Mouse (Mus musculus) heart, embryonic 15.5 days (tissue): ENCODE results near the gene Mettl26. TPM values are rescaled to one million over a fixed set of nuclear protein-coding genes. Genes with fewer than 3 reads are reported as not detected.

Experiments
- ATAC-seq: fragments of 200-750 bp; cut with Nextera tagmentation; replicated peaks from 2 replicates; pipeline ENCODE4 v1.8.0; 2017; ENCODE audit warnings: low read depth, moderate TSS enrichment; ENCODE audit not compliant: insufficient number of reproducible peaks, insufficient read depth, low FRiP score
- H3K27ac ChIP-seq: fragments of 300-500 bp; sonication (generic); 2 replicates; pipeline ENCODE4 v1.5.1; 2015; ENCODE audit warnings: mild to moderate bottlenecking, inconsistent platforms
- H3K27me3 ChIP-seq: fragments of 300-500 bp; sonication (generic); 2 replicates; pipeline ENCODE4 v1.6.1; 2015; ENCODE audit warnings: inconsistent platforms
- H3K36me3 ChIP-seq: fragments of 300-500 bp; sonication (generic); 2 replicates; pipeline ENCODE4 v1.6.1; 2015; ENCODE audit warnings: mild to moderate bottlenecking, inconsistent platforms
- H3K4me1 ChIP-seq: fragments of 300-500 bp; sonication (generic); replicated peaks from 2 replicates; pipeline ENCODE4 v1.6.1; 2015; ENCODE audit warnings: inconsistent platforms
- H3K4me2 ChIP-seq: fragments of 300-500 bp; sonication (generic); 2 replicates; pipeline ENCODE4 v1.6.1; 2015; ENCODE audit warnings: inconsistent platforms, mild to moderate bottlenecking, moderate library complexity
- H3K4me3 ChIP-seq: fragments of 300-500 bp; sonication (generic); 2 replicates; pipeline ENCODE4 v1.5.1; 2015; ENCODE audit warnings: mild to moderate bottlenecking, inconsistent platforms
- H3K9ac ChIP-seq: fragments of 300-500 bp; sonication (generic); 2 replicates; pipeline ENCODE4 v1.6.1; 2015; ENCODE audit warnings: mild to moderate bottlenecking, inconsistent platforms
- H3K9me3 ChIP-seq: fragments of 300-500 bp; sonication (generic); replicated peaks from 2 replicates; pipeline ENCODE4 v1.6.1; 2016; ENCODE audit warnings: inconsistent platforms
- WGBS: fragments of 180-500 bp; shearing (Covaris S2); methylation state at CpG from one replicate; pipeline ENCODE4 v1.1.7; 2015; ENCODE audit warnings: mixed read lengths; 5-methylcytosine and 5-hydroxymethylcytosine counted together
- polyA plus RNA-seq: library from polyadenylated mRNA; unstranded; fragments of >200 nt; fragmentation: Nextera tagmentation; extraction: Ambion mirVana; gene quantifications from 2 replicates; pipeline ENCODE4 v1.2.1, GENCODE M21; 2015

Mettl26 gene
- polyA plus RNA-seq, 1 experiment from 2014 or later, result 29.3 TPM

DNA sequence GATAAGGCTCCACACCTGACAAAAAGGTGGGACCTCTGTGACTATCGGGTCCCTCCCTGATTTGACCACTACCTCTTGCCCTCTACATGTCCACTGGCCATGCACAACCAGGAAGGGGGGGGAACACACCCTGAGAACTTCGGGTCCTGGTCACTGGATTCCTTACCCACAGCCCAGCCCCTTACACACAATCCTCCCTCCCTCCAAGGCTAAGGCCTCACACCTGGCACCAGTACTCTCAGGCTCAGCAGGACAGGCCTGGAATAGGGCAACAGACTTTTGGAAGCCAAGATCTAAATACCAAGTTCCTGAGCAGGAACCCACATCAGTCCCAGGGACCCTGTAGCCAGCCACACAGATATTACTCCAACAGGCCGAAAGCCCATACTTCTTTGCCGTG lies 36.0 kb upstream of the Mettl26 start:
- H3K4me3 ChIP-seq, result no peak overlapping the region
- no peak for ATAC-seq
- peaks cover 66% of the 10 kb centered on the region for H3K4me1 ChIP-seq
- H3K36me3 ChIP-seq, result peaks cover 46% of the 10 kb centered on the region
- H3K9me3 ChIP-seq, result no peaks in the 10 kb centered on the region
- no peak overlapping the region for H3K4me2 ChIP-seq
- H3K9ac ChIP-seq, result no peak overlapping the region
- no peaks in the 10 kb centered on the region for H3K27me3 ChIP-seq
- H3K27ac ChIP-seq, result no peak overlapping the region
- WGBS, result 75% methylated on average over 4 of the region's 4 CpGs

- Histone ChIP-seq H3K4me2 (no peak overlapping the region), H3K36me3 (peaks cover 46% of the 10 kb centered on the region), H3K4me3 (no peak overlapping the region), H3K27me3 (no peaks in the 10 kb centered on the region), H3K9me3 (no peaks in the 10 kb centered on the region), H3K27ac (no peak overlapping the region), H3K9ac (no peak overlapping the region), H3K4me1 (peaks cover 61% of the 10 kb centered on the region)
- ATAC-seq, result no peak
- WGBS, result 86% methylated on average over 14 of the region's 14 CpGs
Observed at GRCm38 (mm10) chr17:25839455-25840235, 35.2 kb upstream of the Mettl26 start.

DNA sequence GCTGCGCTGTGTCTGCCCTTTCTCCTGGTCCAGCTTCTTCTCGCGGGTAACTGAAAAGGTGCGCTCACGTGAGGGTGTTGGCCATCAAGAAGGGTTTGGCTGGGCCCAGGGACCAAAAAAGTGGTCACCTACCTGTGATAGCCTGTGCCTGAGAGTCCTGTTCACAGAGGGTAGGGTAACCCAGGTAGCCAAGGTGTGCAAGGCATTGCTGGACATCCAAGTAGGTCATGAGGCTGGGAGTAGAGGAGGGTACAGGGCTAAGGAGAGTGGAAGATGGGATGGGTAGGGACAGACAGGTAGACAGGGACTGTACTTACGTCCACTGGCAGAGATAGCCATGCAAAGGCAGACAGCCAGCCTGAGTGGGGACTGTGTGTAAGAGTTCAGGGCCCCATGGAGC lies 34.4 kb upstream of the Mettl26 start:
- 94% methylated on average over 6 of the region's 6 CpGs for WGBS
- H3K27me3 ChIP-seq, result no peaks in the 10 kb centered on the region
- H3K9me3 ChIP-seq, result no peaks in the 10 kb centered on the region
- no peak overlapping the region for H3K4me3 ChIP-seq
- H3K27ac ChIP-seq, result no peak overlapping the region
- no peak overlapping the region for H3K9ac ChIP-seq
- peaks cover 58% of the 10 kb centered on the region for H3K4me1 ChIP-seq
- ATAC-seq, result no peak
- H3K4me2 ChIP-seq, result no peak overlapping the region
- H3K36me3 ChIP-seq, result peaks cover 40% of the 10 kb centered on the region

DNA sequence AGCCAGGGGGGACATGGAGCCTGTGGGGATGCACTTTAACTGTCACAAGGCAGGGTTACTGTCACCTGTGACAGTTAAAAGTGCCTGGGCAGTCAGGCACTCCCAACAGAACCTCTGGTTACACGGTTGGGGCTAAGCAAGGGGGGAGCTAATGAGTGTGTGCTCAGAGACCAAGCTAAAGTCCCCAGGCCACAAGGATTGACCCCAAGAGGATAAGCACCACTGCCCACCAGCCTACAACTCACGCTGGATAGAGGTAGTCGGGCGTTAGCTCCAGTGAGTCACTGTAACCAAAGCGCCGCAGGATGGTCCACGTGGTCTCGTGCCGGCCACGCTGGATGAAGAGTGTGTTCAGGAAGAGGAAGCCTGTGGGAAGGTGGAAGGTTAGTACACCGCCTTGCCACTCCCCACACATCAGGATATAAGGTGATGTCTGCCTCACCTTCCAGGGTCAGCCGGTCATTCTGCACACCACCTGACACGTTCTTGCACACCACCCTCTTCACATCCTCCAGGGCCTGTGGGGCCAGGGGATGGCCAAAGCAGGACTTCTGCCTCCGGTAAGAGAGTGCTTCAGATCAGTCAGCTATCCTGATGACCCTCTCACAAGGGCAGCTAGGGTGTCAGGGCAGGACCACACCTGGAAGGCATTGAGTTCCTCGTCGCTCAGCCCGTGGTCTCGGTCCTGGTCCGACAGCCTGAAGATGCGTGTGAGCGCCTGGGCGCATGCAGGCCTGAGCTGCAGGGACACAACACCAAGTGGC lies 33.6 kb upstream of the Mettl26 start, which contains the start of gene Gm20683:
Gm20683 (minus strand) TSS at position 647 of the 764 bp plus-strand sequence.
- Histone ChIP-seq H3K4me1 (peaks cover 50% of the 10 kb centered on the region), H3K9me3 (no peaks in the 10 kb centered on the region), H3K9ac (no peak within 1 kb of the TSS), H3K4me3 (no peak within 1 kb of the TSS), H3K27ac (no peak within 1 kb of the TSS), H3K27me3 (no peaks in the 10 kb centered on the region), H3K4me2 (no peak within 1 kb of the TSS), H3K36me3 (peaks cover 40% of the 10 kb centered on the region)
- 93% methylated on average over 22 of the region's 22 CpGs for WGBS
- no peak for ATAC-seq

DNA sequence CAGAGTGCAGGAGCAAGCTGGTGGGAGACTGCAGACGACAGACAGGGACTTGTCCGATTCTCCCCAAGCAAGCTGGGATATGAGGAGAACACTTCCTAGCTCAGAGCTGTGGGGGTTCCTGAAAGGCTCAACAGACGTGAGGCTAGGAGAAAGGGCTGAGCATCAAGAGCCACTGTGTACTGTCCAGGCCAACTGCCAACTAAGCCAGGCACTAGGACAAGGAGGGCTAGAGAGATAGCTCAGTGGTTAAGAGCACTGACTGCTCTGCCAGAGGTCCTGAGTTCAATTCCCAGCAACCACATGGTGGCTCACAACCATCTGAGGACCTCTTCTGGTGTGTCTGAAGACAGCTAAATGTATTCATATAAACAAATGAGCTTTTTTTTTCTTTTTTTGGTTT lies 32.4 kb upstream of the Mettl26 start:
- H3K27ac ChIP-seq, result no peak overlapping the region
- no peak overlapping the region for H3K9ac ChIP-seq
- no peak overlapping the region for H3K4me2 ChIP-seq
- 81% methylated on average over 3 of the region's 3 CpGs for WGBS
- ATAC-seq, result no peak
- H3K4me1 ChIP-seq, result peaks cover 38% of the 10 kb centered on the region
- no peaks in the 10 kb centered on the region for H3K27me3 ChIP-seq
- no peak overlapping the region for H3K4me3 ChIP-seq
- H3K9me3 ChIP-seq, result no peaks in the 10 kb centered on the region
- H3K36me3 ChIP-seq, result peaks cover 40% of the 10 kb centered on the region

GRCm38 (mm10) chr17:25843122-25843521 lies 31.8 kb upstream of the Mettl26 start:
- H3K9ac ChIP-seq, result peak overlapping the region; percentile 96
- 87% methylated on average over 4 of the region's 4 CpGs for WGBS
- H3K36me3 ChIP-seq, result peaks cover 40% of the 10 kb centered on the region
- no peak for ATAC-seq
- H3K4me2 ChIP-seq, result peak overlapping the region; percentile 78
- no peaks in the 10 kb centered on the region for H3K27me3 ChIP-seq
- no peaks in the 10 kb centered on the region for H3K9me3 ChIP-seq
- peaks cover 32% of the 10 kb centered on the region for H3K4me1 ChIP-seq
- H3K27ac ChIP-seq, result peak overlapping the region; percentile 88; the same call in 1 of the 2 replicates
- H3K4me3 ChIP-seq, result peak overlapping the region; percentile 95

GRCm38 (mm10) chr17:25843636-25844395 lies 31.1 kb upstream of the Mettl26 start:
- no peaks in the 10 kb centered on the region for H3K9me3 ChIP-seq
- peak overlapping the region; percentile 88 for H3K27ac ChIP-seq
- H3K27me3 ChIP-seq, result no peaks in the 10 kb centered on the region
- ATAC-seq, result peak; percentile 8; the same call in 1 of the 2 replicates
- peak overlapping the region; percentile 95 for H3K4me3 ChIP-seq
- H3K4me2 ChIP-seq, result peak overlapping the region; percentile 78
- peak overlapping the region; percentile 96 for H3K9ac ChIP-seq
- H3K36me3 ChIP-seq, result peaks cover 42% of the 10 kb centered on the region
- H3K4me1 ChIP-seq, result peaks cover 29% of the 10 kb centered on the region
- 1% methylated on average over 38 of the region's 38 CpGs for WGBS

GRCm38 (mm10) chr17:25844396-25844901 lies 30.4 kb upstream of the Mettl26 start, which contains the start of gene Rhot2:
Gene Rhot2, minus strand, starts transcription at chr17:25844851.
- peaks cover 37% of the 10 kb centered on the region for H3K36me3 ChIP-seq
- peak; percentile 92 for ATAC-seq
- 2% methylated on average over 21 of the region's 21 CpGs for WGBS
- H3K9me3 ChIP-seq, result no peaks in the 10 kb centered on the region
- no peaks in the 10 kb centered on the region for H3K27me3 ChIP-seq
- H3K9ac ChIP-seq, result peak within 1 kb of the TSS; percentile 96
- H3K4me1 ChIP-seq, result peaks cover 28% of the 10 kb centered on the region
- peak within 1 kb of the TSS; percentile 88 for H3K27ac ChIP-seq
- peak within 1 kb of the TSS; percentile 78 for H3K4me2 ChIP-seq
- H3K4me3 ChIP-seq, result peak within 1 kb of the TSS; percentile 95

- ATAC-seq, result no peak
- Histone ChIP-seq H3K9me3 (no peaks in the 10 kb centered on the region), H3K4me3 (no peak overlapping the region), H3K4me1 (peaks cover 20% of the 10 kb centered on the region), H3K4me2 (peak overlapping the region; percentile 96), H3K9ac (no peak overlapping the region), H3K27me3 (no peaks in the 10 kb centered on the region), H3K36me3 (peaks cover 15% of the 10 kb centered on the region; the same call in 1 of the 2 replicates), H3K27ac (no peak overlapping the region)
- 83% methylated on average over 6 of the region's 6 CpGs for WGBS
Observed at GRCm38 (mm10) chr17:25860229-25860628, 14.6 kb upstream of the Mettl26 start.

DNA sequence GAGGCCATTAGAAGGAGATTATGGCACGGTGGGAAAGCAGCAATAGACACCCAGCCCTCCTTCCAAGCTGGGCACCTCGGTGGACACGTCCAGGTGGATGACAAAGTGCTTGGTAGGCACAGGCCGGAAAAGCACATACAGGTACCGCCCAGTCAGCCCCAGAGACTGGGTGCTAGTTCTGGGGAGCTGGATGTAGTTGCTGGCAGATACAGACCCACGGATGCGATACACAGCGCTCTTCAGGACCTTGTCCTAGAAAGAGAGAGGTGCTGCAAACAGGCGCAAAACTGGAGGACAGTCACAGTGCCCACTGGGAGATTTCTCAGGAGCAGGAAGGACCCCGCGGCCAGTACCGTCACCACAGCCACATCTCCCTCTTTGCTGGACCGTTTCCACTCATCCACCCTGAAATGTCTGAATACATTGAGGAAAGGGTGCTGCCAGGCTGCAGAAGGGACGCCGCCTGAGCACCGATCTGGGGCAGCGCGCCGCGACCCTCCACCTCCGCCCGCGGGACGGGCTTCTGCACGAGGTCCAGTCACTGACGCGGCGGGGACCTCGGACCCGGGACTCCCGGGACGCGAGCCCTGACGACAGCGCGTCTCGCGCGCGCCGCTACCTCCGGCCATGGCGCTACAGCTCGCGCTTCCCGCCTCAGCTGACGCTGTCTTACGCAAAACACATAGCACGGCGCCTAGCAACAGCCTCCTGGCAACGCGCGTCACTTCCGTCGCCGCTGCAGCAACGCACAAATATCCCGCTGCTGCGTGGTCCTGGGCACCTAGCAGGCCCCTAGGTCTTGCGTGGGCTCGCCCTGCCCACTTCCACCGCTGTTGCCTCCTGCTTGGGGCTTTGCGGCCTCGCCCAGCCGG lies 13.8 kb upstream of the Mettl26 start, which contains the start of gene Wdr90:
Wdr90 (minus strand) TSS at position 670 of the 872 bp plus-strand sequence.
- Histone ChIP-seq H3K4me3 (peak within 1 kb of the TSS; percentile 75), H3K36me3 (peaks cover 15% of the 10 kb centered on the region; the same call in 1 of the 2 replicates), H3K27ac (peak within 1 kb of the TSS; percentile 72), H3K4me2 (peak within 1 kb of the TSS; percentile 96), H3K9ac (peak within 1 kb of the TSS; percentile 82), H3K4me1 (peaks cover 28% of the 10 kb centered on the region), H3K9me3 (no peaks in the 10 kb centered on the region), H3K27me3 (no peaks in the 10 kb centered on the region)
- peak; percentile 81 for ATAC-seq
- WGBS, result 3% methylated on average over 65 of the region's 65 CpGs
